Mouse (Mus musculus) G1E-ER4 (cell line): ENCODE data around the gene Adgrl4. TPM values are rescaled to one million over a fixed set of nuclear protein-coding genes. Genes with fewer than 3 reads are reported as not detected.

Experiments used
- GATA1 ChIP-seq: IDR thresholded peaks from one replicate; pipeline ENCODE4 v1.8.0; 2012; ENCODE audit warnings: low read length, inconsistent platforms
- polyA plus RNA-seq: library from polyadenylated mRNA; stranded (reverse); fragments of >175 nt; gene quantifications from 2 replicates; pipeline ENCODE4 v1.2.3, GENCODE M21; 2012

Adgrl4 gene
- polyA plus RNA-seq, 1 experiment, result not detected

GRCm38 (mm10) chr3:151572089-151572488 is 134.4 kb downstream of the Adgrl4 start:
- TF ChIP-seq GATA1, result no peak

- no peak for TF ChIP-seq GATA1
Observed at GRCm38 (mm10) chr3:151575292-151575691, 137.6 kb downstream of the Adgrl4 start.

GRCm38 (mm10) chr3:151576155-151576554 is 138.5 kb downstream of the Adgrl4 start:
- TF ChIP-seq GATA1, result no peak

- no peak for TF ChIP-seq GATA1
Observed at GRCm38 (mm10) chr3:151591904-151592303, 154.2 kb downstream of the Adgrl4 start.
